Mouse (Mus musculus) lung, postnatal 0 days (tissue): ENCODE measurements around the gene Igfbp4. TPM values are rescaled to one million over a fixed set of nuclear protein-coding genes. Genes with fewer than 3 reads are reported as not detected.

Source experiments
- ATAC-seq: fragments of 200-750 bp; cut with Nextera tagmentation; 2 replicates; pipeline ENCODE4 v1.8.0; 2017; ENCODE audit warnings: moderate library complexity
- DNase-seq: peaks from one replicate; pipeline ENCODE4 v3.0.0-alpha.2; 2016; ENCODE audit warnings: low spot score
- H3K27ac ChIP-seq: fragments of 300-500 bp; sonication (generic); 2 replicates; pipeline ENCODE4 v1.5.1; 2014; ENCODE audit warnings: antibody characterized with exemption, mild to moderate bottlenecking, low read length, mixed read lengths
- H3K27me3 ChIP-seq: fragments of 300-500 bp; sonication (generic); replicated peaks from 2 replicates; pipeline ENCODE4 v1.6.1; 2014; ENCODE audit warnings: low read length, mixed read lengths; ENCODE audit not compliant: insufficient read depth
- H3K36me3 ChIP-seq: fragments of 300-500 bp; sonication (generic); 2 replicates; pipeline ENCODE4 v1.6.1; 2014; ENCODE audit warnings: low read length, mixed read lengths; ENCODE audit not compliant: insufficient read depth
- H3K4me1 ChIP-seq: fragments of 300-500 bp; sonication (generic); 2 replicates; pipeline ENCODE4 v1.6.1; 2014; ENCODE audit warnings: antibody characterized with exemption, low read depth, low read length, mixed read lengths; ENCODE audit not compliant: insufficient read depth
- H3K4me2 ChIP-seq: fragments of 300-500 bp; sonication (generic); replicated peaks from 2 replicates; pipeline ENCODE4 v1.6.1; 2014; ENCODE audit warnings: low read depth, mild to moderate bottlenecking, low read length, moderate library complexity, mixed read lengths
- H3K4me3 ChIP-seq: fragments of 300-500 bp; sonication (generic); 2 replicates; pipeline ENCODE4 v1.5.1; 2014; ENCODE audit warnings: low read depth, low read length
- H3K9ac ChIP-seq: fragments of 300-500 bp; sonication (generic); replicated peaks from 2 replicates; pipeline ENCODE4 v1.6.1; 2014; ENCODE audit warnings: low read depth, mild to moderate bottlenecking
- H3K9me3 ChIP-seq: fragments of 300-500 bp; sonication (generic); 2 replicates; pipeline ENCODE4 v1.6.1; 2016; ENCODE audit warnings: low read length, mixed read lengths
- CTCF ChIP-seq: IDR thresholded peaks from 2 replicates; pipeline ENCODE4 v1.5.1; 2016; ENCODE audit warnings: antibody characterized with exemption, mild to moderate bottlenecking
- EP300 ChIP-seq: IDR thresholded peaks from 2 replicates; pipeline ENCODE4 v1.6.1; 2016; ENCODE audit warnings: antibody characterized with exemption, mild to moderate bottlenecking, control low read depth
- WGBS: fragments of 180-500 bp; shearing (Covaris S2); extraction: QIAGEN DNeasy Blood & Tissue Kit; methylation state at CpG from one replicate; pipeline ENCODE4 v1.1.7; 2014; 5-methylcytosine and 5-hydroxymethylcytosine counted together
- polyA plus RNA-seq: library from polyadenylated mRNA; unstranded; fragments of >200 nt; fragmentation: Nextera tagmentation; extraction: Ambion mirVana; gene quantifications from 2 replicates; pipeline ENCODE4 v1.2.1, GENCODE M21; 2015

The Igfbp4 gene
- polyA plus RNA-seq, 1 experiment from 2014 or later = 433 TPM

GRCm38 (mm10) chr11:99083516-99083915 is 42.5 kb downstream of the Igfbp4 start:
- WGBS = 91% methylated on average over 8 of the region's 8 CpGs
- TF ChIP-seq EP300 = no peak
- TF ChIP-seq CTCF = no peak
- H3K27ac ChIP-seq = no peak overlapping the region
- no peak overlapping the region for H3K4me3 ChIP-seq
- H3K27me3 ChIP-seq = no peaks in the 10 kb centered on the region
- no peak overlapping the region for H3K4me2 ChIP-seq
- H3K9ac ChIP-seq = no peak overlapping the region
- H3K36me3 ChIP-seq = no peaks in the 10 kb centered on the region
- no peak for DNase-seq
- no peaks in the 10 kb centered on the region for H3K9me3 ChIP-seq
- H3K4me1 ChIP-seq = peaks cover 5% of the 10 kb centered on the region; the same call in 1 of the 2 replicates
- no peak for ATAC-seq

GRCm38 (mm10) chr11:99084366-99084765 is 43.3 kb downstream of the Igfbp4 start:
- Histone ChIP-seq H3K4me1 (peaks cover 5% of the 10 kb centered on the region; the same call in 1 of the 2 replicates), H3K36me3 (no peaks in the 10 kb centered on the region), H3K9ac (no peak overlapping the region), H3K27ac (no peak overlapping the region), H3K4me2 (no peak overlapping the region), H3K9me3 (no peaks in the 10 kb centered on the region), H3K27me3 (no peaks in the 10 kb centered on the region), H3K4me3 (no peak overlapping the region)
- ATAC-seq (no peak), DNase-seq (no peak)
- WGBS = 56% methylated on average over 9 of the region's 9 CpGs
- TF ChIP-seq CTCF (no peak), EP300 (no peak)

GRCm38 (mm10) chr11:99088486-99088885 is 47.4 kb downstream of the Igfbp4 start:
- Histone ChIP-seq H3K9ac (no peak overlapping the region), H3K27ac (no peak overlapping the region), H3K4me2 (no peak overlapping the region), H3K36me3 (no peaks in the 10 kb centered on the region), H3K9me3 (no peaks in the 10 kb centered on the region), H3K27me3 (no peaks in the 10 kb centered on the region), H3K4me3 (no peak overlapping the region), H3K4me1 (no peaks in the 10 kb centered on the region)
- WGBS = 52% methylated on average over 2 of the region's 2 CpGs
- TF ChIP-seq EP300 (no peak), CTCF (no peak)
- no peak for ATAC-seq
- DNase-seq = no peak

GRCm38 (mm10) chr11:99089077-99089601 is 48.1 kb downstream of the Igfbp4 start, which contains the start of gene Tns4:
Gene Tns4 (minus strand): TSS chr11:99089306.
- Histone ChIP-seq H3K4me3 (no peak within 1 kb of the TSS), H3K27ac (no peak within 1 kb of the TSS), H3K27me3 (no peaks in the 10 kb centered on the region), H3K9ac (no peak within 1 kb of the TSS), H3K4me1 (no peaks in the 10 kb centered on the region), H3K9me3 (no peaks in the 10 kb centered on the region), H3K36me3 (no peaks in the 10 kb centered on the region), H3K4me2 (no peak within 1 kb of the TSS)
- WGBS = 56% methylated on average over 14 of the region's 14 CpGs
- no peak for TF ChIP-seq EP300
- TF ChIP-seq CTCF = no peak
- DNase-seq (peak; percentile 33), ATAC-seq (peak; percentile 37; the same call in 1 of the 2 replicates)

- H3K9ac ChIP-seq = no peak overlapping the region
- WGBS = 85% methylated on average over 8 of the region's 8 CpGs
- no peaks in the 10 kb centered on the region for H3K9me3 ChIP-seq
- ATAC-seq = no peak
- TF ChIP-seq EP300 (no peak), CTCF (no peak)
- H3K36me3 ChIP-seq = no peaks in the 10 kb centered on the region
- no peaks in the 10 kb centered on the region for H3K27me3 ChIP-seq
- DNase-seq = no peak
- no peak overlapping the region for H3K4me3 ChIP-seq
- no peak overlapping the region for H3K27ac ChIP-seq
- no peak overlapping the region for H3K4me2 ChIP-seq
- H3K4me1 ChIP-seq = no peaks in the 10 kb centered on the region
Measured at GRCm38 (mm10) chr11:99090391-99090790, 49.3 kb downstream of the Igfbp4 start.

- no peak overlapping the region for H3K27ac ChIP-seq
- no peak for TF ChIP-seq EP300
- H3K9me3 ChIP-seq = no peaks in the 10 kb centered on the region
- H3K4me1 ChIP-seq = no peaks in the 10 kb centered on the region
- ATAC-seq (no peak), DNase-seq (no peak)
- H3K4me3 ChIP-seq = no peak overlapping the region
- no peaks in the 10 kb centered on the region for H3K36me3 ChIP-seq
- no peak overlapping the region for H3K4me2 ChIP-seq
- H3K27me3 ChIP-seq = no peaks in the 10 kb centered on the region
- 59% methylated on average over 2 of the region's 2 CpGs for WGBS
- H3K9ac ChIP-seq = no peak overlapping the region
Measured at GRCm38 (mm10) chr11:99091666-99092065, 50.6 kb downstream of the Igfbp4 start.

GRCm38 (mm10) chr11:99093740-99094139 is 52.7 kb downstream of the Igfbp4 start:
- 81% methylated on average over 7 of the region's 7 CpGs for WGBS
- no peaks in the 10 kb centered on the region for H3K9me3 ChIP-seq
- no peak overlapping the region for H3K4me2 ChIP-seq
- no peaks in the 10 kb centered on the region for H3K4me1 ChIP-seq
- H3K9ac ChIP-seq = no peak overlapping the region
- H3K4me3 ChIP-seq = no peak overlapping the region
- DNase-seq (no peak), ATAC-seq (no peak)
- H3K36me3 ChIP-seq = no peaks in the 10 kb centered on the region
- H3K27ac ChIP-seq = no peak overlapping the region
- no peaks in the 10 kb centered on the region for H3K27me3 ChIP-seq
- TF ChIP-seq CTCF = no peak
- TF ChIP-seq EP300 = no peak
